Mouse (Mus musculus): ENCODE results near the gene Rnf44.

GRCm38 (mm10) chr13:54687575-54688424, 5.9 kb downstream of the Rnf44 start:
- TF ChIP-seq CHD2 (IDR thresholded peaks at IDR 0.05; ENCODE audit: low read depth, low read length) (no peak), ZC3H11A (IDR thresholded peaks at IDR 0.05; ENCODE audit: borderline replicate concordance, low read depth, low read length) (no peak), MAFK (IDR thresholded peaks at IDR 0.05; ENCODE audit: insufficient read depth, low read depth, low read length) (peak; percentile 46; the same call in 1 of the 2 replicates), ZNF384 (IDR thresholded peaks at IDR 0.05; ENCODE audit: low read depth, low read length) (no peak)

All from ES-E14 (cell line).